Mouse (Mus musculus): ENCODE results near the gene Kank1. TPM values are rescaled to one million over a fixed set of nuclear protein-coding genes. Genes with fewer than 3 reads are reported as not detected.

Kank1 gene
- total RNA-seq (2021): 22.3 and 26.1 TPM in 2 replicates
- long read RNA-seq, experiment 1, partial matches to known transcripts: 5 of 12 reads
- long read RNA-seq, experiment 1, other reads (novel, unspliced or antisense): 7 of 12 reads
- long read RNA-seq, experiment 2, partial matches to known transcripts: 8 of 17 reads
- long read RNA-seq, experiment 2, other reads (novel, unspliced or antisense): 9 of 17 reads

- peak; percentile 79 for DNase-seq
Measured at GRCm38 (mm10) chr19:25236596-25237491, at the start of gene Kank1. Gene Kank1, plus strand, starts transcription at chr19:25236975.

- no peak for DNase-seq
Measured at GRCm38 (mm10) chr19:25187681-25188080, 49.1 kb upstream of the Kank1 start.

GRCm38 (mm10) chr19:25193751-25194150 is 43.0 kb upstream of the Kank1 start:
- DNase-seq: peak; percentile 32

GRCm38 (mm10) chr19:25200081-25200860 is 36.5 kb upstream of the Kank1 start:
- no peak for DNase-seq

- no peak for DNase-seq
Measured at GRCm38 (mm10) chr19:25203077-25203476, 33.7 kb upstream of the Kank1 start.

- DNase-seq: peak; percentile 51
Measured at GRCm38 (mm10) chr19:25206969-25207368, 29.8 kb upstream of the Kank1 start.

GRCm38 (mm10) chr19:25207731-25208361 is 28.9 kb upstream of the Kank1 start:
- DNase-seq: peak; percentile 62

GRCm38 (mm10) chr19:25208596-25209110 is 28.1 kb upstream of the Kank1 start:
- no peak for DNase-seq

- peak; percentile 58 for DNase-seq
Measured at GRCm38 (mm10) chr19:25220611-25221010, 16.2 kb upstream of the Kank1 start.

- peak; percentile 52 for DNase-seq
Measured at GRCm38 (mm10) chr19:25221964-25222640, 14.7 kb upstream of the Kank1 start.

- no peak for DNase-seq
Measured at GRCm38 (mm10) chr19:25230058-25230974, 6.5 kb upstream of the Kank1 start.

- DNase-seq: no peak
Measured at GRCm38 (mm10) chr19:25230975-25231334, 5.8 kb upstream of the Kank1 start.

GRCm38 (mm10) chr19:25232032-25232431 is 4.7 kb upstream of the Kank1 start:
- DNase-seq: peak; percentile 49

- DNase-seq: peak; percentile 72
Measured at GRCm38 (mm10) chr19:25237492-25238040, 791 bp downstream of the Kank1 start.

- no peak for DNase-seq
Measured at GRCm38 (mm10) chr19:25238121-25238520, 1.3 kb downstream of the Kank1 start.

GRCm38 (mm10) chr19:25243566-25243965 is 6.8 kb downstream of the Kank1 start:
- DNase-seq: no peak

GRCm38 (mm10) chr19:25246062-25246461 is 9.3 kb downstream of the Kank1 start:
- DNase-seq: no peak

- DNase-seq: no peak
Measured at GRCm38 (mm10) chr19:25247858-25248552, 11.2 kb downstream of the Kank1 start.

- no peak for DNase-seq
Measured at GRCm38 (mm10) chr19:25249230-25249629, 12.5 kb downstream of the Kank1 start.
